Mouse (Mus musculus) frontal cortex, postnatal 36 days (tissue): Measurements from ENCODE around the gene Tmem202.

Experiments
- DNase-seq, 2 experiments: peaks; one replicate each; pipeline ENCODE4 v3.0.0; 2022; ENCODE audit warnings: low spot score in 2 of 2

Gene Tmem202

GRCm38 (mm10) chr9:59533889-59534288 is 5.8 kb downstream of the Tmem202 start:
- DNase-seq: no peak

GRCm38 (mm10) chr9:59533422-59533821 is 6.2 kb downstream of the Tmem202 start:
- DNase-seq: no peak

- no peak for DNase-seq
Observed at GRCm38 (mm10) chr9:59531645-59532044, 8.0 kb downstream of the Tmem202 start.

- DNase-seq: no peak
Observed at GRCm38 (mm10) chr9:59528274-59528673, 11.4 kb downstream of the Tmem202 start.

- DNase-seq: no peak
Observed at GRCm38 (mm10) chr9:59527580-59527979, 12.1 kb downstream of the Tmem202 start.

- no peak for DNase-seq
Observed at GRCm38 (mm10) chr9:59526727-59527126, 12.9 kb downstream of the Tmem202 start.

GRCm38 (mm10) chr9:59522906-59523305 is 16.7 kb downstream of the Tmem202 start:
- DNase-seq: no peak

GRCm38 (mm10) chr9:59519396-59519795 is 20.3 kb downstream of the Tmem202 start:
- no peak for DNase-seq

GRCm38 (mm10) chr9:59518976-59519375 is 20.7 kb downstream of the Tmem202 start:
- peak; percentile 51 to 56 for DNase-seq

GRCm38 (mm10) chr9:59517127-59517526 is 22.5 kb downstream of the Tmem202 start:
- DNase-seq: no peak

- no peak for DNase-seq
Observed at GRCm38 (mm10) chr9:59515069-59515468, 24.6 kb downstream of the Tmem202 start.

- DNase-seq: no peak
Observed at GRCm38 (mm10) chr9:59512381-59512780, 27.3 kb downstream of the Tmem202 start.

GRCm38 (mm10) chr9:59508146-59508545 is 31.5 kb downstream of the Tmem202 start:
- no peak for DNase-seq

GRCm38 (mm10) chr9:59487331-59487730 is 52.3 kb downstream of the Tmem202 start:
- DNase-seq: no peak

GRCm38 (mm10) chr9:59486549-59487065 is 53.0 kb downstream of the Tmem202 start, which contains the start of gene Arih1:
Arih1 (minus strand) TSS chr9:59486618.
- peak; percentile 99 for DNase-seq

- no peak for DNase-seq
Observed at GRCm38 (mm10) chr9:59486076-59486518, 53.5 kb downstream of the Tmem202 start.

- DNase-seq: peak; percentile 42 to 46
Observed at GRCm38 (mm10) chr9:59485511-59486075, 54.1 kb downstream of the Tmem202 start.

GRCm38 (mm10) chr9:59484760-59485159 is 54.9 kb downstream of the Tmem202 start:
- DNase-seq: no peak

- DNase-seq: no peak
Observed at GRCm38 (mm10) chr9:59482419-59482818, 57.2 kb downstream of the Tmem202 start.

GRCm38 (mm10) chr9:59476617-59477016 is 63.0 kb downstream of the Tmem202 start:
- no peak for DNase-seq

- no peak for DNase-seq
Observed at GRCm38 (mm10) chr9:59474838-59475237, 64.8 kb downstream of the Tmem202 start.

- no peak for DNase-seq
Observed at GRCm38 (mm10) chr9:59473171-59473570, 66.5 kb downstream of the Tmem202 start.

- no peak for DNase-seq
Observed at GRCm38 (mm10) chr9:59469446-59469845, 70.2 kb downstream of the Tmem202 start.
